Mouse (Mus musculus) spleen, adult 12 weeks (tissue): ENCODE measurements around the gene Adam12.

ENCODE experiments used
- DNase-seq: peaks from one replicate; pipeline ENCODE4 v3.0.0; 2022; ENCODE audit warnings: low spot score

Gene Adam12

GRCm38 (mm10) chr7:134224741-134225612 is 7.0 kb downstream of the Adam12 start:
- DNase-seq, result no peak

GRCm38 (mm10) chr7:134224421-134224740 is 7.6 kb downstream of the Adam12 start:
- no peak for DNase-seq

GRCm38 (mm10) chr7:134223444-134224161 is 8.3 kb downstream of the Adam12 start:
- no peak for DNase-seq

- DNase-seq, result no peak
Observed at GRCm38 (mm10) chr7:134207956-134208355, 24.0 kb downstream of the Adam12 start.

- no peak for DNase-seq
Observed at GRCm38 (mm10) chr7:134193089-134193488, 38.9 kb downstream of the Adam12 start.

- no peak for DNase-seq
Observed at GRCm38 (mm10) chr7:134190101-134190500, 41.8 kb downstream of the Adam12 start.

- DNase-seq, result no peak
Observed at GRCm38 (mm10) chr7:134188565-134188964, 43.4 kb downstream of the Adam12 start.

GRCm38 (mm10) chr7:134187946-134188345 is 44.0 kb downstream of the Adam12 start:
- DNase-seq, result no peak

GRCm38 (mm10) chr7:134186497-134186896 is 45.4 kb downstream of the Adam12 start:
- DNase-seq, result no peak

GRCm38 (mm10) chr7:134185751-134186150 is 46.2 kb downstream of the Adam12 start:
- no peak for DNase-seq

GRCm38 (mm10) chr7:134181717-134182116 is 50.2 kb downstream of the Adam12 start:
- DNase-seq, result no peak

- DNase-seq, result no peak
Observed at GRCm38 (mm10) chr7:134181056-134181455, 50.9 kb downstream of the Adam12 start.

GRCm38 (mm10) chr7:134177051-134177450 is 54.9 kb downstream of the Adam12 start:
- no peak for DNase-seq

GRCm38 (mm10) chr7:134175201-134175600 is 56.7 kb downstream of the Adam12 start:
- DNase-seq, result no peak

- no peak for DNase-seq
Observed at GRCm38 (mm10) chr7:134173442-134174090, 58.4 kb downstream of the Adam12 start.

- DNase-seq, result no peak
Observed at GRCm38 (mm10) chr7:134170180-134170910, 61.6 kb downstream of the Adam12 start.

GRCm38 (mm10) chr7:134169780-134170179 is 62.2 kb downstream of the Adam12 start:
- DNase-seq, result no peak

- no peak for DNase-seq
Observed at GRCm38 (mm10) chr7:134167586-134167985, 64.4 kb downstream of the Adam12 start.

GRCm38 (mm10) chr7:134163751-134164150 is 68.2 kb downstream of the Adam12 start:
- DNase-seq, result no peak

GRCm38 (mm10) chr7:134162886-134163285 is 69.1 kb downstream of the Adam12 start:
- DNase-seq, result no peak

GRCm38 (mm10) chr7:134159608-134160007 is 72.3 kb downstream of the Adam12 start:
- DNase-seq, result no peak

GRCm38 (mm10) chr7:134151330-134151729 is 80.6 kb downstream of the Adam12 start:
- DNase-seq, result no peak
